ENCODE assay signal across 8 mouse cellular contexts in genomic region chr17:25984556-25985305, GRCm38 (mm10). TPM values are rescaled to one million over a fixed set of nuclear protein-coding genes. Genes with fewer than 3 reads are reported as not detected.
DNase-seq lines count a peak whose midpoint lies in the region; ATAC-seq lines count a peak whose summit lies in the region.

No protein-coding gene starts in this region.

- H3K27me3 ChIP-seq in lung, embryonic 16.5 days (ENCODE audit: control insufficient read depth, insufficient read depth, low read depth, low read length) = no peaks in the 10 kb centered on the region
- H3K27me3 ChIP-seq in embryonic facial prominence, embryonic 10.5 days (replicated peaks; ENCODE audit: low read depth, poor library complexity, severe bottlenecking) = no peaks in the 10 kb centered on the region
- H3K27me3 ChIP-seq in hindbrain, embryonic 13.5 days = no peaks in the 10 kb centered on the region
- H3K27me3 ChIP-seq in midbrain, embryonic 10.5 days (ENCODE audit: low read depth, poor library complexity, severe bottlenecking) = no peaks in the 10 kb centered on the region

- H3K4me1 ChIP-seq in lung, embryonic 16.5 days (replicated peaks; ENCODE audit: control insufficient read depth, insufficient read depth, low read length) = peaks cover 26% of the 10 kb centered on the region
- H3K4me1 ChIP-seq in embryonic facial prominence, embryonic 10.5 days = peaks cover 48% of the 10 kb centered on the region
- peaks cover 39% of the 10 kb centered on the region for H3K4me1 ChIP-seq in hindbrain, embryonic 13.5 days (replicated peaks)
- peaks cover 32% of the 10 kb centered on the region for H3K4me1 ChIP-seq in midbrain, embryonic 10.5 days

- H3K9ac ChIP-seq in lung, embryonic 16.5 days (ENCODE audit: low read length) = peak overlapping the region; percentile 91
- H3K9ac ChIP-seq in hindbrain, embryonic 13.5 days = peak overlapping the region; percentile 94

- no peaks in the 10 kb centered on the region for H3K36me3 ChIP-seq in lung, embryonic 16.5 days (ENCODE audit: control insufficient read depth, insufficient read depth, low read length)
- peaks cover 34% of the 10 kb centered on the region for H3K36me3 ChIP-seq in embryonic facial prominence, embryonic 10.5 days (replicated peaks)
- H3K36me3 ChIP-seq in hindbrain, embryonic 13.5 days = peaks cover 33% of the 10 kb centered on the region
- peaks cover 18% of the 10 kb centered on the region for H3K36me3 ChIP-seq in midbrain, embryonic 10.5 days

- no peak for DNase-seq in lung, postnatal 25 days (ENCODE audit: low spot score)
- DNase-seq in embryonic facial prominence, embryonic 10.5 days (ENCODE audit: low spot score) = no peak
- DNase-seq in midbrain, embryonic 10.5 days (ENCODE audit: low spot score) = no peak
- no peak for DNase-seq in gastrocnemius, adult 18-20 months (ENCODE audit: low spot score)
- no peak for DNase-seq in natural killer cell, adult 2 months (ENCODE audit: low spot score in 2 of 2)
- no peak for DNase-seq in kidney, adult 18-20 months

- peak overlapping the region; percentile 87 for H3K4me3 ChIP-seq in lung, embryonic 16.5 days (ENCODE audit: low read length)
- H3K4me3 ChIP-seq in embryonic facial prominence, embryonic 10.5 days = peak overlapping the region; percentile 92
- H3K4me3 ChIP-seq in hindbrain, embryonic 13.5 days = peak overlapping the region; percentile 90
- peak overlapping the region; percentile 90 for H3K4me3 ChIP-seq in midbrain, embryonic 10.5 days

- peak overlapping the region; percentile 82 for H3K27ac ChIP-seq in lung, embryonic 16.5 days (ENCODE audit: low read length)
- peak overlapping the region; percentile 90 for H3K27ac ChIP-seq in embryonic facial prominence, embryonic 10.5 days (replicated peaks)
- H3K27ac ChIP-seq in hindbrain, embryonic 13.5 days = peak overlapping the region; percentile 92
- H3K27ac ChIP-seq in midbrain, embryonic 10.5 days (replicated peaks) = peak overlapping the region; percentile 94

- no peaks in the 10 kb centered on the region for H3K9me3 ChIP-seq in lung, embryonic 16.5 days (ENCODE audit: control insufficient read depth, low read length)
- no peaks in the 10 kb centered on the region for H3K9me3 ChIP-seq in embryonic facial prominence, embryonic 10.5 days
- H3K9me3 ChIP-seq in hindbrain, embryonic 13.5 days = no peaks in the 10 kb centered on the region
- H3K9me3 ChIP-seq in midbrain, embryonic 10.5 days (replicated peaks) = no peaks in the 10 kb centered on the region

- no peak for ATAC-seq in lung, embryonic 16.5 days (ENCODE audit: low read depth)
- ATAC-seq in hindbrain, embryonic 13.5 days (ENCODE audit: low FRiP score) = no peak

- peak overlapping the region; percentile 83 for H3K4me2 ChIP-seq in lung, embryonic 16.5 days (ENCODE audit: low read depth, low read length)
- peak overlapping the region; percentile 88 for H3K4me2 ChIP-seq in hindbrain, embryonic 13.5 days

- WGBS in lung, embryonic 16.5 days = 9% methylated on average over 17 of the region's 17 CpGs
- 14% methylated on average over 17 of the region's 17 CpGs for WGBS in embryonic facial prominence, embryonic 10.5 days
- 14% methylated on average over 17 of the region's 17 CpGs for WGBS in hindbrain, embryonic 13.5 days
- WGBS in midbrain, embryonic 10.5 days = 14% methylated on average over 17 of the region's 17 CpGs

RNA-seq across cellular contexts. Expression of gene Capn15, which starts 0.9 kb away (rescaled TPM):
- polyA plus RNA-seq in lung, embryonic 16.5 days (2015; fragmentation: Nextera tagmentation; extraction: Ambion mirVana) = 21.1 TPM in 2 replicates
- polyA plus RNA-seq in embryonic facial prominence, embryonic 10.5 days (2016; fragmentation: Nextera tagmentation; extraction: Ambion mirVana) = 34.3 and 40.1 TPM in 2 replicates
- 20.4 and 21.6 TPM in 2 replicates for polyA plus RNA-seq in hindbrain, embryonic 13.5 days (2015; fragmentation: Nextera tagmentation; extraction: Ambion mirVana)
- polyA plus RNA-seq in midbrain, embryonic 10.5 days (2016; fragmentation: Nextera tagmentation; extraction: Ambion mirVana) = 27.6 and 29.5 TPM in 2 replicates
- 1 to 10 TPM; 4.4 to 6.5 TPM for total RNA-seq in gastrocnemius, adult 18-20 months (2021)

RNA-seq across cellular contexts. Expression of gene A930017K11Rik, which starts 32.4 kb away (rescaled TPM):
- polyA plus RNA-seq in lung, embryonic 16.5 days (2015; fragmentation: Nextera tagmentation; extraction: Ambion mirVana) = 0.08 and 0.16 TPM in 2 replicates
- polyA plus RNA-seq in embryonic facial prominence, embryonic 10.5 days (2016; fragmentation: Nextera tagmentation; extraction: Ambion mirVana) = 0.35 and 0.36 TPM in 2 replicates
- 0.56 and 0.77 TPM in 2 replicates for polyA plus RNA-seq in hindbrain, embryonic 13.5 days (2015; fragmentation: Nextera tagmentation; extraction: Ambion mirVana)
- polyA plus RNA-seq in midbrain, embryonic 10.5 days (2016; fragmentation: Nextera tagmentation; extraction: Ambion mirVana) = 0.06 and 0.19 TPM in 2 replicates
- not detected for total RNA-seq in gastrocnemius, adult 18-20 months (2021)

RNA-seq across cellular contexts. Expression of gene Nhlrc4, which starts 40.0 kb away (rescaled TPM):
- 0.41 and 1.1 TPM in 2 replicates for polyA plus RNA-seq in lung, embryonic 16.5 days (2015; fragmentation: Nextera tagmentation; extraction: Ambion mirVana)
- 0.88 TPM in 1 of 2 replicates, not detected in the other for polyA plus RNA-seq in embryonic facial prominence, embryonic 10.5 days (2016; fragmentation: Nextera tagmentation; extraction: Ambion mirVana)
- 0.09 TPM in 1 of 2 replicates, not detected in the other for polyA plus RNA-seq in hindbrain, embryonic 13.5 days (2015; fragmentation: Nextera tagmentation; extraction: Ambion mirVana)
- 0.34 TPM in 1 of 2 replicates, not detected in the other for polyA plus RNA-seq in midbrain, embryonic 10.5 days (2016; fragmentation: Nextera tagmentation; extraction: Ambion mirVana)
- not detected for total RNA-seq in gastrocnemius, adult 18-20 months (2021)

RNA-seq across cellular contexts. Expression of gene Pigq, which starts 40.0 kb away (rescaled TPM):
- polyA plus RNA-seq in lung, embryonic 16.5 days (2015; fragmentation: Nextera tagmentation; extraction: Ambion mirVana) = 62.0 and 64.2 TPM in 2 replicates
- polyA plus RNA-seq in embryonic facial prominence, embryonic 10.5 days (2016; fragmentation: Nextera tagmentation; extraction: Ambion mirVana) = 62.9 and 69.3 TPM in 2 replicates
- 57.1 and 58.9 TPM in 2 replicates for polyA plus RNA-seq in hindbrain, embryonic 13.5 days (2015; fragmentation: Nextera tagmentation; extraction: Ambion mirVana)
- polyA plus RNA-seq in midbrain, embryonic 10.5 days (2016; fragmentation: Nextera tagmentation; extraction: Ambion mirVana) = 64.8 and 67.8 TPM in 2 replicates
- total RNA-seq in gastrocnemius, adult 18-20 months (2021) = 10 to 100 TPM; 19.9 to 22.2 TPM
